Mouse (Mus musculus): ENCODE measurements around the gene Iqcf3. TPM values are rescaled to one million over a fixed set of nuclear protein-coding genes. Genes with fewer than 3 reads are reported as not detected.
A peak's percentile ranks its signal among the peaks of the same experiment; 100 is the strongest.

Iqcf3 gene
- polyA plus RNA-seq, 1 experiment from 2014 or later = not detected

DNA sequence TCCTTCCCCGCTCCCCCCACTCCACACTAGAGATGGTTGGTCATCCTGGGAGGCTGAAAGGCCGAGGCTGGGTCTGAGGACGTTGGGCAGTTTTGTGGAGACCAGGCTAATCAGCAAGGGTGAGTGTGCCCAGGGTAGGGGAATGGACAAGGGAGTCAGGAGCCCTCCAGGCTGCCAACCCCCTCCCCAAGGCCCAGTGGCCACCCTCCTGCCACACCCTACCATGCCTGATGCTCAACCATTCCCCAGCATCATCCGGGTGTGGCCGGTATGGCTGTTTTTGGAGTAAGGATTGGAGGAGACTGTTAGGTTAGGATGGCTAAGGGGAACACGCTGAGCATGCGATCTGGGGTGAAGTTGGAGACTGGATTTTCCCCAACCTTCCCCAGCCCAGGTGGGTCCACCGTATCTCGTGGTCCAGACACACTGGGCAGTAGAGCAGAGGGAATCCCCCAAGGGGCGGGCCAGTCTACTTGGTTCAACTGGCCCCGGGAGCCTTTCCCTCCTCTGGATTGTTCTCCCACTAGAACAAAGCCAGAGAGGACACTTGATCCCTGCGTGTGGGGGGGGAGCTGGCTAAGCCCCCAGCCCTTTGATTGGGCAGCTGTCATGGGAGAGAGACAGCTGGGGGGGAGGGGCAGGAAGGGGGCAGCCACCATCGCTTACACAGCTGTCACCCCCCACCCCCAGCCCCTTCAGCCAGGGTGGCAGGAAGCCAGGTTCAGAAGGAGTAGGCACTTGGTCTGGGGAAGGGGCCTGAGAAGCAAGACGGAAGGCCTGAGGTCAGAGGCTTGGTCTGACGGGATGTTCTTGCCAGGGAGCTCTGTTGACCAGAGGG is 104.9 kb downstream of the Iqcf3 start:
- DNase-seq (ENCODE audit: low read depth, low spot score) (no peak), ATAC-seq (no peak)
- ChIA-PET CTCF (no interaction called here), POLR2A (no interaction called here)
- TF ChIP-seq CTCF (IDR thresholded peaks at IDR 0.05) = no peak
- H3K27me3 ChIP-seq = no peaks in the 10 kb centered on the region
- in situ Hi-C loops (cut with MboI; ENCODE audit: low pct_unique_long_range_greater_than_20kb) = no loop called here

- in situ Hi-C loops (cut with MboI; ENCODE audit: low pct_unique_long_range_greater_than_20kb) = no loop called here
- no peak for ATAC-seq
- ChIA-PET CTCF (interaction anchor here (1.1 to 1.2 kb wide), 2 partner anchors 15 to 22 kb away, joined by 3 to 4 read pairs; partner anchors contain the start of gene Parp3), POLR2A (interaction anchor here (1.6 to 2.5 kb wide), 2 partner anchors 12 to 21 kb away, joined by 4 to 6 read pairs; partner anchors contain the start of genes Parp3 and Rrp9)
- DNase-seq (ENCODE audit: low read depth, low spot score) = no peak
- H3K27me3 ChIP-seq = no peaks in the 10 kb centered on the region
- no peak for TF ChIP-seq CTCF (IDR thresholded peaks at IDR 0.05)
These were observed 106.3 kb downstream of the Iqcf3 start for GRCm38 (mm10) chr9:106454888-106455681.

DNA sequence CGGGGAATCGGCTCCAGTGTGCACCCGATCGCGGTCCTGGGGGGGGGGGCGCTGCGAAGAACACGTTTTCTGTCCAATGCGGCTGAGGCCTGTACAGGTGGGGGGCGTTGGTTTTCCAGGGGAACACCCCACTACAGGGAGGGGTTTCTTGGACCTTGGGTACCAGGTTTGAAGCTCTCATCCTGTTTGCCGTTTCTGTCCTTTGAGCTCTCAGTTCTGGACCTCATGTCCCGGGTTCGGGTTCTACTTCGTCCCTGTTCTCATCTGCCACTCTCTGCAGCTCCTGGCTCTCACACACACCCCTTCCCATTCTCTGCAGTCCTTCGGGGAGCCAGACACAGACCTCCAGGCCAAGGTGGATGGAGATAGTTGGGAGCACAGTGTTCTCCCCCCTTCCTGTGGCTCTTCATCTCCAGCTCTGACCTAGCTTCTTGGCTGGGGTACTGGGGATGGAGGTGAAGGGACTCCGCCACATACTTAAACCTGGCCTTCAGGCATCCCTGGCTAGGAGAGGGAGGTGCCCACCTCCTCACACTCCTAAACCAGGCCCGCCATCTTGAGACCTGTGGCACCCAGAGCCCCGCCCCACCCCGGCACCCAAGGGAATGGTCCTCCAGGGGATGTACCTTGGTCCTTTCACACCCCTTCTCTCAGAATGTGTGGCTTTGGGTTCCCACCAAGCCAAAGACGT is 107.2 kb downstream of the Iqcf3 start:
- ChIA-PET POLR2A (interaction anchor here (1.0 to 2.5 kb wide), 4 partner anchors 9 to 22 kb away, joined by 3 to 6 read pairs (median 4); partner anchors contain the start of genes Parp3 and Rrp9), CTCF (interaction anchor here (1.1 to 1.7 kb wide), 3 partner anchors 16 to 23 kb away, joined by 3 to 6 read pairs (median 4); partner anchors contain the start of gene Parp3)
- no peak for TF ChIP-seq CTCF (IDR thresholded peaks at IDR 0.05)
- in situ Hi-C loops (cut with MboI; ENCODE audit: low pct_unique_long_range_greater_than_20kb) = no loop called here
- H3K27me3 ChIP-seq = no peaks in the 10 kb centered on the region
- ATAC-seq (no peak), DNase-seq (ENCODE audit: low read depth, low spot score) (no peak)

GRCm38 (mm10) chr9:106453271-106454070 is 108.0 kb downstream of the Iqcf3 start, which contains the start of gene Pcbp4:
Gene Pcbp4 (plus strand): TSS chr9:106453291.
- no peak for DNase-seq (ENCODE audit: low read depth, low spot score)
- ATAC-seq = peak; percentile 57
- POLR2A ChIA-PET = interaction anchor here (0.6 to 2.5 kb wide), 7 partner anchors 10 to 250 kb away, joined by 3 to 6 read pairs (median 4); partner anchors contain the start of genes Parp3, Rpl29 and Rrp9
- in situ Hi-C loops (cut with MboI; ENCODE audit: low pct_unique_long_range_greater_than_20kb) = no loop called here
- CTCF ChIA-PET = interaction anchor here (1.1 to 1.7 kb wide), 2 partner anchors 20 to 23 kb away, joined by 4 to 6 read pairs; partner anchors contain the start of gene Parp3
- no peaks in the 10 kb centered on the region for H3K27me3 ChIP-seq
- no peak for TF ChIP-seq CTCF (IDR thresholded peaks at IDR 0.05)

Other genes starting within 250 kb of the Iqcf3 start
- gene Dusp7, start 193.0 kb downstream of the Iqcf3 start, polyA plus RNA-seq (2021) = 13.6 TPM
- gene Rpl29, start 132.2 kb downstream of the Iqcf3 start, polyA plus RNA-seq (2021) = 189 TPM
- 10.8 TPM for gene Acy1, start 123.3 kb downstream of the Iqcf3 start, polyA plus RNA-seq (2021)
- 31.2 TPM for gene Abhd14b, start 114.2 kb downstream of the Iqcf3 start, polyA plus RNA-seq (2021)
- 25.2 TPM for gene Abhd14a, start 114.0 kb downstream of the Iqcf3 start, polyA plus RNA-seq (2021)
- gene Pcbp4, start 108.3 kb downstream of the Iqcf3 start, polyA plus RNA-seq (2021) = 83.4 TPM
- 0.05 TPM for gene Gpr62, start 95.7 kb downstream of the Iqcf3 start, polyA plus RNA-seq (2021)
- 29.9 TPM for gene Rrp9, start 85.7 kb downstream of the Iqcf3 start, polyA plus RNA-seq (2021)
- 58.0 TPM for gene Parp3, start 84.7 kb downstream of the Iqcf3 start, polyA plus RNA-seq (2021)
- not detected for gene Iqcf1, start 61.7 kb downstream of the Iqcf3 start, polyA plus RNA-seq (2021)
- not detected for gene Iqcf5, start 47.1 kb downstream of the Iqcf3 start, polyA plus RNA-seq (2021)
- not detected for gene Iqcf4, start 9.4 kb upstream of the Iqcf3 start, polyA plus RNA-seq (2021)
- gene Iqcf6, start 65.0 kb upstream of the Iqcf3 start, polyA plus RNA-seq (2021) = not detected
- gene Grm2, start 94.5 kb upstream of the Iqcf3 start, polyA plus RNA-seq (2021) = not detected
- gene Tex264, start 124.3 kb upstream of the Iqcf3 start, polyA plus RNA-seq (2021) = 162 TPM
- gene Rad54l2, start 227.6 kb upstream of the Iqcf3 start, polyA plus RNA-seq (2021) = 13.1 TPM